ENCODE assay signal across 12 mouse cellular contexts in the genomic region with DNA sequence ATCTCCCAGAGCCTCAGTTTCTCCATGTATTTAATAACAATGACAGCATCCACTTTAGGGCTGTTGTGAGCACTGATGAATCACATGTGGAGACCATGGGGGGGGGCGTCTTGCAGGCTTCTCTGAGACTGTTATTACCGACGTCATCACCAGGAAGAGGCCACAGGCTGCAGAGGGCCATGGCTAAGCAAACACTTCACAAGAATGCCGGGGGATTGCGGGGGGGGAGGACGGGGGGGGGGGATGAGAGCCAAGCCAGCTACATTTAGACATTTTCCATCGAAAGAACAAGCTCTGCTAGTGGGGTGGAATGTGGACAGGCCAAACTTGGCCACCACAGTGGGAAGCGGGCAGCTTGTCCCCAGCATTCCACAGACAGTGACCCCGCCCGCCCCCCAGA.
A peak's percentile ranks its signal among the peaks of the same experiment; 100 is the strongest.
DNase-seq lines count a peak whose midpoint lies in the region; ATAC-seq lines count a peak whose summit lies in the region.
"Had no signal": no experiment of that assay in that cellular context is flagged by ENCODE, and none has a peak within 500 bp of the region (broad histone marks: within the 10 kb centered on the region; RNA-seq: fewer than 3 reads in every experiment).

No protein-coding gene starts in this region.

- ATAC-seq in heart, embryonic 15.5 days (replicated peaks; ENCODE audit: insufficient number of reproducible peaks, insufficient read depth, low FRiP score, low read depth): no peak
- ATAC-seq in midbrain, embryonic 16.5 days: no peak
- 0 out of 2 replicates have a peak, but pooled peaks have one; percentile 27 for ATAC-seq in embryonic facial prominence, embryonic 15.5 days (ENCODE audit: insufficient number of reproducible peaks, low FRiP score, low TSS enrichment, low read depth)
- ATAC-seq: activated CD4-positive, CD25-positive, alpha-beta regulatory T cell, adult 4 months; inflammation-experienced regulatory T-cells, adult 6 months had no signal

- H3K27me3 ChIP-seq in heart, embryonic 15.5 days: no peaks in the 10 kb centered on the region
- no peaks in the 10 kb centered on the region for H3K27me3 ChIP-seq in midbrain, embryonic 10.5 days (ENCODE audit: low read depth, poor library complexity, severe bottlenecking)
- H3K27me3 ChIP-seq in midbrain, embryonic 16.5 days (ENCODE audit: control insufficient read depth, insufficient read depth, low read depth, low read length): no peaks in the 10 kb centered on the region
- no peaks in the 10 kb centered on the region for H3K27me3 ChIP-seq in embryonic facial prominence, embryonic 15.5 days
- H3K27me3 ChIP-seq: neural tube, embryonic 12.5 days had no signal

- H3K27ac ChIP-seq in heart, embryonic 15.5 days: peak overlapping the region; percentile 70
- peak overlapping the region; percentile 72; the same call in 1 of the 2 replicates for H3K27ac ChIP-seq in midbrain, embryonic 10.5 days (replicated peaks)
- H3K27ac ChIP-seq in midbrain, embryonic 16.5 days (ENCODE audit: low read length): no peak overlapping the region
- H3K27ac ChIP-seq in embryonic facial prominence, embryonic 15.5 days (replicated peaks): peak overlapping the region; percentile 72
- H3K27ac ChIP-seq: neural tube, embryonic 12.5 days had no signal

- H3K36me3 ChIP-seq in heart, embryonic 15.5 days: no peaks in the 10 kb centered on the region
- no peaks in the 10 kb centered on the region for H3K36me3 ChIP-seq in midbrain, embryonic 10.5 days
- H3K36me3 ChIP-seq in midbrain, embryonic 16.5 days (ENCODE audit: control insufficient read depth, insufficient read depth, low read length): no peaks in the 10 kb centered on the region
- H3K36me3 ChIP-seq in embryonic facial prominence, embryonic 15.5 days: no peaks in the 10 kb centered on the region
- H3K36me3 ChIP-seq: neural tube, embryonic 12.5 days had no signal

- 28% methylated on average over 10 of the region's 10 CpGs for WGBS in heart, embryonic 15.5 days
- 73% methylated on average over 10 of the region's 10 CpGs for WGBS in midbrain, embryonic 10.5 days
- 79% methylated on average over 8 of the region's 10 CpGs for WGBS in midbrain, embryonic 16.5 days
- 40% methylated on average over 10 of the region's 10 CpGs for WGBS in embryonic facial prominence, embryonic 15.5 days

- H3K4me1 ChIP-seq in heart, embryonic 15.5 days (replicated peaks): peaks cover 71% of the 10 kb centered on the region
- H3K4me1 ChIP-seq in midbrain, embryonic 10.5 days: peaks cover 72% of the 10 kb centered on the region
- peaks cover 7% of the 10 kb centered on the region; the same call in 1 of the 2 replicates for H3K4me1 ChIP-seq in midbrain, embryonic 16.5 days (ENCODE audit: control insufficient read depth, insufficient read depth, low read length)
- peaks cover 76% of the 10 kb centered on the region for H3K4me1 ChIP-seq in embryonic facial prominence, embryonic 15.5 days

- H3K9me3 ChIP-seq in heart, embryonic 15.5 days (replicated peaks): no peaks in the 10 kb centered on the region
- no peaks in the 10 kb centered on the region for H3K9me3 ChIP-seq in midbrain, embryonic 10.5 days (replicated peaks)
- H3K9me3 ChIP-seq in midbrain, embryonic 16.5 days (replicated peaks; ENCODE audit: control insufficient read depth, low read length, poor library complexity, severe bottlenecking): no peaks in the 10 kb centered on the region
- no peaks in the 10 kb centered on the region for H3K9me3 ChIP-seq in embryonic facial prominence, embryonic 15.5 days (replicated peaks)
- H3K9me3 ChIP-seq: neural tube, embryonic 12.5 days had no signal

- DNase-seq in heart, adult 8-10 months (ENCODE audit: low spot score): no peak
- DNase-seq in midbrain, embryonic 10.5 days (ENCODE audit: low spot score): no peak
- peak; percentile 41 to 61 for DNase-seq in natural killer cell, adult 2 months (ENCODE audit: low spot score in 2 of 2)
- no peak for DNase-seq in urinary bladder, postnatal 14 days (ENCODE audit: low spot score)
- DNase-seq in adrenal gland, adult (ENCODE audit: inconsistent age in 2 of 2, low spot score in 1 of 2): no peak
- DNase-seq: right cerebral cortex, postnatal 25 days had no signal

- H3K4me3 ChIP-seq in heart, embryonic 15.5 days: no peak overlapping the region
- no peak overlapping the region for H3K4me3 ChIP-seq in midbrain, embryonic 10.5 days
- H3K4me3 ChIP-seq in midbrain, embryonic 16.5 days (ENCODE audit: low read depth, low read length): no peak overlapping the region
- H3K4me3 ChIP-seq in embryonic facial prominence, embryonic 15.5 days (replicated peaks): no peak overlapping the region
- H3K4me3 ChIP-seq: neural tube, embryonic 12.5 days had no signal

- H3K9ac ChIP-seq in heart, embryonic 15.5 days: 0 out of 2 replicates have a peak overlapping the region, but pooled peaks have one; percentile 12
- H3K9ac ChIP-seq in midbrain, embryonic 16.5 days (ENCODE audit: low read depth, low read length): no peak overlapping the region
- H3K9ac ChIP-seq in embryonic facial prominence, embryonic 15.5 days: no peak overlapping the region
- H3K9ac ChIP-seq: neural tube, embryonic 12.5 days had no signal

- H3K4me2 ChIP-seq in heart, embryonic 15.5 days: no peak overlapping the region
- H3K4me2 ChIP-seq in midbrain, embryonic 16.5 days (ENCODE audit: low read length): no peak overlapping the region
- no peak overlapping the region for H3K4me2 ChIP-seq in embryonic facial prominence, embryonic 15.5 days (replicated peaks)
- H3K4me2 ChIP-seq: neural tube, embryonic 12.5 days had no signal

Comparison
In these comparisons a context has a peak if more than half of its experiments do, and no peak if none do; other contexts are left out.
1. DNase-seq: peak in natural killer cell, adult 2 months (2 of 2); none in heart, adult 8-10 months (single experiment), midbrain, embryonic 10.5 days (single experiment), urinary bladder, postnatal 14 days (single experiment) and adrenal gland, adult (0 of 2).